Mouse (Mus musculus) kidney, adult 2 months (tissue): ENCODE data around the gene Polk. TPM values are rescaled to one million over a fixed set of nuclear protein-coding genes. Genes with fewer than 3 reads are reported as not detected.
A peak's percentile ranks its signal among the peaks of the same experiment; 100 is the strongest.

Experiments used
- DNase-seq: peaks from one replicate; pipeline ENCODE4 v3.0.0; 2021
- H3K27ac ChIP-seq: fragments of 200-500 bp; 2 replicates; pipeline ENCODE4 v1.5.1; 2012; ENCODE audit warnings: low read depth, low read length, control low read depth, inconsistent platforms; ENCODE audit not compliant: insufficient read depth
- H3K27me3 ChIP-seq: fragments of 200-500 bp; replicated peaks from 2 replicates; pipeline ENCODE4 v1.6.1; 2012; ENCODE audit warnings: mild to moderate bottlenecking, moderate library complexity, low read length, inconsistent platforms; ENCODE audit not compliant: control insufficient read depth, insufficient read depth
- H3K36me3 ChIP-seq: fragments of 200-500 bp; 2 replicates; pipeline ENCODE4 v1.6.1; 2012; ENCODE audit warnings: mild to moderate bottlenecking, moderate library complexity, low read length, inconsistent platforms; ENCODE audit not compliant: control insufficient read depth, insufficient read depth
- H3K4me1 ChIP-seq: fragments of 200-500 bp; 2 replicates; pipeline ENCODE4 v1.6.1; 2011; ENCODE audit warnings: low read length; ENCODE audit not compliant: control insufficient read depth, insufficient read depth
- H3K4me3 ChIP-seq: fragments of 200-500 bp; 2 replicates; pipeline ENCODE4 v1.5.1; 2011; ENCODE audit warnings: mild to moderate bottlenecking, low read depth, low read length, control low read depth; ENCODE audit not compliant: insufficient read depth
- CTCF ChIP-seq: fragments of 200-500 bp; conservative IDR thresholded peaks from 2 replicates; pipeline ENCODE4 v1.5.1; 2011; ENCODE audit warnings: low read depth, mild to moderate bottlenecking, control low read depth, low read length, moderate library complexity, mixed read lengths; ENCODE audit not compliant: insufficient read depth, insufficient read length
- POLR2A ChIP-seq: fragments of 200-500 bp; IDR thresholded peaks from one replicate; pipeline ENCODE4 v1.6.1; 2011; ENCODE audit warnings: low read depth, low read length, control low read depth
- WGBS: fragments of 180-500 bp; shearing (Covaris S2); methylation state at CpG from one replicate; pipeline ENCODE4 v1.1.7; 2018; 5-methylcytosine and 5-hydroxymethylcytosine counted together
- polyA plus RNA-seq: library from polyadenylated mRNA; depleted of rRNA; stranded (reverse); fragments of >200 nt; gene quantifications from 2 replicates; pipeline ENCODE4 v1.2.3, GENCODE M21; 2012

Gene Polk
- polyA plus RNA-seq, 1 experiment = 1.9 TPM

- 96% methylated on average over 3 of the region's 3 CpGs for WGBS
- TF ChIP-seq CTCF (no peak), POLR2A (no peak)
- Histone ChIP-seq H3K36me3 (peaks cover 5% of the 10 kb centered on the region), H3K27ac (no peak within 1 kb of the TSS), H3K27me3 (no peaks in the 10 kb centered on the region), H3K4me1 (no peaks in the 10 kb centered on the region), H3K4me3 (no peak within 1 kb of the TSS)
- no peak for DNase-seq
Measured at GRCm38 (mm10) chr13:96490433-96490832, 51.9 kb downstream of the Polk start, which contains the start of gene Gm17622. TSS of gene Gm17622 (plus strand) at chr13:96490733.

GRCm38 (mm10) chr13:96487968-96488367, 54.4 kb downstream of the Polk start:
- DNase-seq = no peak
- no peaks in the 10 kb centered on the region for H3K27me3 ChIP-seq
- no peak overlapping the region for H3K27ac ChIP-seq
- peaks cover 13% of the 10 kb centered on the region for H3K36me3 ChIP-seq
- H3K4me3 ChIP-seq = no peak overlapping the region
- no peaks in the 10 kb centered on the region for H3K4me1 ChIP-seq
- no peak for TF ChIP-seq POLR2A
- no peak for TF ChIP-seq CTCF
- 89% methylated on average over 6 of the region's 6 CpGs for WGBS

- Histone ChIP-seq H3K36me3 (peaks cover 13% of the 10 kb centered on the region), H3K27ac (no peak overlapping the region), H3K4me1 (no peaks in the 10 kb centered on the region), H3K4me3 (no peak overlapping the region), H3K27me3 (no peaks in the 10 kb centered on the region)
- WGBS = 63% methylated on average over 6 of the region's 6 CpGs
- DNase-seq = no peak
- TF ChIP-seq POLR2A (no peak), CTCF (no peak)
Measured at GRCm38 (mm10) chr13:96487230-96487629, 55.1 kb downstream of the Polk start.

- TF ChIP-seq POLR2A (no peak), CTCF (no peak)
- no peaks in the 10 kb centered on the region for H3K27me3 ChIP-seq
- DNase-seq = no peak
- H3K4me1 ChIP-seq = no peaks in the 10 kb centered on the region
- no peak overlapping the region for H3K4me3 ChIP-seq
- WGBS = 94% methylated on average over 1 of the region's 1 CpGs
- peaks cover 3% of the 10 kb centered on the region for H3K36me3 ChIP-seq
- no peak overlapping the region for H3K27ac ChIP-seq
Measured at GRCm38 (mm10) chr13:96478991-96479390, 63.4 kb downstream of the Polk start.

GRCm38 (mm10) chr13:96477226-96477625, 65.2 kb downstream of the Polk start:
- no peak overlapping the region for H3K27ac ChIP-seq
- H3K27me3 ChIP-seq = no peaks in the 10 kb centered on the region
- H3K4me1 ChIP-seq = no peaks in the 10 kb centered on the region
- H3K4me3 ChIP-seq = no peak overlapping the region
- no peak for DNase-seq
- TF ChIP-seq CTCF = no peak
- TF ChIP-seq POLR2A = no peak
- WGBS = 90% methylated on average over 4 of the region's 4 CpGs
- H3K36me3 ChIP-seq = no peaks in the 10 kb centered on the region

- 81% methylated on average over 14 of the region's 14 CpGs for WGBS
- peak; percentile 4 for DNase-seq
- no peaks in the 10 kb centered on the region for H3K36me3 ChIP-seq
Measured at GRCm38 (mm10) chr13:96470957-96471356, 71.4 kb downstream of the Polk start, which contains the start of gene Ankdd1b. TSS of gene Ankdd1b (minus strand) at chr13:96471198.

GRCm38 (mm10) chr13:96470556-96470955, 71.8 kb downstream of the Polk start:
- DNase-seq = no peak
- WGBS = 73% methylated on average over 6 of the region's 6 CpGs
- no peak overlapping the region for H3K27ac ChIP-seq
- TF ChIP-seq POLR2A = no peak
- TF ChIP-seq CTCF = no peak
- no peaks in the 10 kb centered on the region for H3K27me3 ChIP-seq
- no peaks in the 10 kb centered on the region for H3K36me3 ChIP-seq
- H3K4me3 ChIP-seq = no peak overlapping the region
- no peaks in the 10 kb centered on the region for H3K4me1 ChIP-seq

More at GRCm38 (mm10) chr13:96470957-96471356, 71.4 kb downstream of the Polk start, which contains the start of gene Ankdd1b:
- H3K4me3 ChIP-seq = no peak within 1 kb of the TSS
- H3K4me1 ChIP-seq = no peaks in the 10 kb centered on the region
- no peaks in the 10 kb centered on the region for H3K27me3 ChIP-seq
- H3K27ac ChIP-seq = no peak within 1 kb of the TSS
- TF ChIP-seq POLR2A (no peak), CTCF (no peak)

- 89% methylated on average over 5 of the region's 5 CpGs for WGBS
- H3K4me3 ChIP-seq = no peak overlapping the region
- no peak for DNase-seq
- no peak overlapping the region for H3K27ac ChIP-seq
- no peaks in the 10 kb centered on the region for H3K4me1 ChIP-seq
- no peak for TF ChIP-seq POLR2A
- no peak for TF ChIP-seq CTCF
- no peaks in the 10 kb centered on the region for H3K27me3 ChIP-seq
- H3K36me3 ChIP-seq = no peaks in the 10 kb centered on the region
Measured at GRCm38 (mm10) chr13:96468678-96469077, 73.7 kb downstream of the Polk start.
